Mouse (Mus musculus) MEL (cell line): ENCODE data around the gene Samd14. TPM values are rescaled to one million over a fixed set of nuclear protein-coding genes. Genes with fewer than 3 reads are reported as not detected.

ENCODE experiments used
- DNase-seq: peaks from one replicate; pipeline ENCODE4 v3.0.0; 2011; ENCODE audit warnings: low read depth, low spot score
- H3K27ac ChIP-seq: 2 replicates; pipeline ENCODE4 v1.5.1; 2012; ENCODE audit warnings: low read depth, mild to moderate bottlenecking, control low read depth, low read length, moderate library complexity; ENCODE audit not compliant: control insufficient read depth
- H3K27me3 ChIP-seq, 2 experiments: fragments of 150-350 bp in 1 of 2; sonication (generic) in 1 of 2; 2 replicates each; pipeline ENCODE4 v1.6.1; 2012; ENCODE audit warnings: low read length in 2 of 2, mild to moderate bottlenecking in 2 of 2, improper control_type of control experiment in 1 of 2, moderate library complexity in 1 of 2; ENCODE audit not compliant: insufficient read depth in 2 of 2, control insufficient read depth in 1 of 2
- H3K36me3 ChIP-seq, 2 experiments: 2 replicates each; pipeline ENCODE4 v1.6.1; 2012 to 2014; ENCODE audit warnings: low read length in 2 of 2, improper control_type of control experiment in 1 of 2, inconsistent platforms in 1 of 2, mild to moderate bottlenecking in 1 of 2; ENCODE audit not compliant: insufficient read depth in 2 of 2, control insufficient read depth in 1 of 2
- H3K4me1 ChIP-seq, 2 experiments: fragments of 150-350 bp in 1 of 2; sonication (generic) in 1 of 2; 2 replicates each; pipeline ENCODE4 v1.6.1; 2012; ENCODE audit warnings: low read length in 2 of 2, improper control_type of control experiment in 1 of 2, mild to moderate bottlenecking in 1 of 2; ENCODE audit not compliant: insufficient read depth in 2 of 2, control insufficient read depth in 1 of 2
- H3K4me3 ChIP-seq, 2 experiments: fragments of 150-350 bp in 1 of 2; sonication (generic) in 1 of 2; 2 replicates each; pipeline ENCODE4 v1.5.1; 2012; ENCODE audit warnings: low read depth in 2 of 2, low read length in 2 of 2, mild to moderate bottlenecking in 2 of 2, moderate library complexity in 2 of 2, control low read depth in 1 of 2, improper control_type of control experiment in 1 of 2; ENCODE audit not compliant: control insufficient read depth in 1 of 2, insufficient read depth in 1 of 2
- H3K79me2 ChIP-seq: 2 replicates; pipeline ENCODE4 v1.6.1; 2012; ENCODE audit warnings: mild to moderate bottlenecking, low read length, moderate library complexity; ENCODE audit not compliant: control insufficient read depth, poor library complexity, insufficient read depth
- H3K9ac ChIP-seq: 2 replicates; pipeline ENCODE4 v1.6.1; 2012; ENCODE audit warnings: low read depth, mild to moderate bottlenecking, control low read depth, low read length, moderate library complexity; ENCODE audit not compliant: control insufficient read depth, poor library complexity, severe bottlenecking
- H3K9me3 ChIP-seq: fragments of 150-350 bp; sonication (generic); replicated peaks from 2 replicates; pipeline ENCODE4 v1.6.1; 2012; ENCODE audit warnings: mild to moderate bottlenecking, low read length, improper control_type of control experiment, moderate library complexity; ENCODE audit not compliant: insufficient read depth
- BHLHE40 ChIP-seq: IDR thresholded peaks from 2 replicates; pipeline ENCODE4 v1.6.1; 2012; ENCODE audit warnings: low read depth, mild to moderate bottlenecking, inconsistent platforms, low read length, improper control_type of control experiment, borderline replicate concordance
- CHD1 ChIP-seq: IDR thresholded peaks from 2 replicates; pipeline ENCODE4 v1.6.1; 2012; ENCODE audit warnings: low read depth, mild to moderate bottlenecking, inconsistent platforms, low read length, improper control_type of control experiment
- CHD2 ChIP-seq: IDR thresholded peaks from 2 replicates; pipeline ENCODE4 v1.6.1; 2011; ENCODE audit warnings: low read length, improper control_type of control experiment
- CTCF ChIP-seq, 3 experiments: IDR thresholded peaks in 2 of 3; conservative IDR thresholded peaks in 1 of 3; 2 replicates each; pipeline ENCODE4 v1.5.1; 2011 to 2012; ENCODE audit warnings: low read length in 3 of 3, low read depth in 2 of 3, mild to moderate bottlenecking in 2 of 3, improper control_type of control experiment in 1 of 3, inconsistent platforms in 1 of 3, mixed read lengths in 1 of 3, moderate library complexity in 1 of 3; ENCODE audit not compliant: control insufficient read depth in 1 of 3, insufficient read depth in 1 of 3, poor library complexity in 1 of 3, severe bottlenecking in 1 of 3
- E2F4 ChIP-seq: IDR thresholded peaks from 2 replicates; pipeline ENCODE4 v1.6.1; 2011; ENCODE audit warnings: low read depth, low read length, improper control_type of control experiment, borderline replicate concordance
- ELF1 ChIP-seq: IDR thresholded peaks from 2 replicates; pipeline ENCODE4 v1.6.1; 2014; ENCODE audit warnings: low read depth, mild to moderate bottlenecking, inconsistent platforms, low read length, improper control_type of control experiment, moderate library complexity
- EP300 ChIP-seq, 2 experiments: IDR thresholded peaks; 2 replicates each; pipeline ENCODE4 v1.6.1; 2011; ENCODE audit warnings: improper control_type of control experiment in 2 of 2, low read length in 2 of 2, low read depth in 1 of 2, mild to moderate bottlenecking in 1 of 2
- ETS1 ChIP-seq: IDR thresholded peaks from 2 replicates; pipeline ENCODE4 v1.6.1; 2012; ENCODE audit warnings: low read depth, mild to moderate bottlenecking, inconsistent platforms, low read length, improper control_type of control experiment, moderate library complexity
- GABPA ChIP-seq: IDR thresholded peaks from 2 replicates; pipeline ENCODE4 v1.6.1; 2012; ENCODE audit warnings: low read depth, mild to moderate bottlenecking, inconsistent platforms, low read length, improper control_type of control experiment, moderate library complexity
- GATA1 ChIP-seq: IDR thresholded peaks from 2 replicates; pipeline ENCODE4 v1.6.1; 2011; ENCODE audit warnings: low read depth, low read length, improper control_type of control experiment
- HCFC1 ChIP-seq: IDR thresholded peaks from 2 replicates; pipeline ENCODE4 v1.6.1; 2012; ENCODE audit warnings: low read depth, mild to moderate bottlenecking, inconsistent platforms, low read length, improper control_type of control experiment, moderate library complexity
- JUND ChIP-seq: IDR thresholded peaks from 2 replicates; pipeline ENCODE4 v1.6.1; 2011; ENCODE audit warnings: low read depth, mild to moderate bottlenecking, improper control_type of control experiment, low read length
- MAFK ChIP-seq: IDR thresholded peaks from 2 replicates; pipeline ENCODE4 v1.6.1; 2011; ENCODE audit warnings: low read depth, mild to moderate bottlenecking, low read length, improper control_type of control experiment, borderline replicate concordance
- MAZ ChIP-seq: IDR thresholded peaks from 2 replicates; pipeline ENCODE4 v1.6.1; 2012; ENCODE audit warnings: low read depth, mild to moderate bottlenecking, inconsistent platforms, low read length, improper control_type of control experiment
- MEF2A ChIP-seq: IDR thresholded peaks from 2 replicates; pipeline ENCODE4 v1.6.1; 2014; ENCODE audit warnings: low read depth, mild to moderate bottlenecking, inconsistent platforms, low read length, improper control_type of control experiment; ENCODE audit not compliant: poor library complexity, insufficient replicate concordance, severe bottlenecking; ENCODE audit errors: extremely low read depth
- MXI1 ChIP-seq: IDR thresholded peaks from 2 replicates; pipeline ENCODE4 v1.6.1; 2011; ENCODE audit warnings: mild to moderate bottlenecking, low read depth, low read length, improper control_type of control experiment
- MYB ChIP-seq: IDR thresholded peaks from 2 replicates; pipeline ENCODE4 v1.6.1; 2011; ENCODE audit warnings: mild to moderate bottlenecking, low read depth, low read length, improper control_type of control experiment
- MYC ChIP-seq: IDR thresholded peaks from 2 replicates; pipeline ENCODE4 v1.6.1; 2011; ENCODE audit warnings: low read depth, mild to moderate bottlenecking, low read length, improper control_type of control experiment, moderate library complexity
- NELFE ChIP-seq: IDR thresholded peaks from 2 replicates; pipeline ENCODE4 v1.6.1; 2011; ENCODE audit warnings: low read depth, low read length, improper control_type of control experiment
- NRF1 ChIP-seq: IDR thresholded peaks from 2 replicates; pipeline ENCODE4 v1.6.1; 2014; ENCODE audit warnings: low read depth, mild to moderate bottlenecking, inconsistent platforms, low read length, improper control_type of control experiment, moderate library complexity; ENCODE audit not compliant: poor library complexity, insufficient read depth, severe bottlenecking
- POLR2A ChIP-seq, 2 experiments: IDR thresholded peaks; 2 replicates each; pipeline ENCODE4 v1.6.1; 2011 to 2012; ENCODE audit warnings: low read length in 2 of 2, mild to moderate bottlenecking in 2 of 2, control low read depth in 1 of 2, improper control_type of control experiment in 1 of 2, low read depth in 1 of 2, moderate library complexity in 1 of 2; ENCODE audit not compliant: control insufficient read depth in 1 of 2, insufficient read depth in 1 of 2, poor library complexity in 1 of 2
- POLR2AphosphoS5 ChIP-seq: IDR thresholded peaks from 2 replicates; pipeline ENCODE4 v1.6.1; 2012; ENCODE audit warnings: low read depth, borderline replicate concordance, mild to moderate bottlenecking, inconsistent platforms, low read length, moderate library complexity, mixed read lengths
- SIN3A ChIP-seq: IDR thresholded peaks from 2 replicates; pipeline ENCODE4 v1.6.1; 2012; ENCODE audit warnings: low read length, improper control_type of control experiment, inconsistent platforms
- SMC3 ChIP-seq: IDR thresholded peaks from 2 replicates; pipeline ENCODE4 v1.6.1; 2011; ENCODE audit warnings: low read depth, low read length, improper control_type of control experiment
- TAL1 ChIP-seq: IDR thresholded peaks from 2 replicates; pipeline ENCODE4 v1.6.1; 2012; ENCODE audit warnings: mild to moderate bottlenecking, inconsistent platforms, low read length, moderate library complexity, mixed read lengths
- TBP ChIP-seq: IDR thresholded peaks from 2 replicates; pipeline ENCODE4 v1.8.0; 2011; ENCODE audit warnings: low read depth, low read length, improper control_type of control experiment
- TCF12 ChIP-seq: IDR thresholded peaks from 2 replicates; pipeline ENCODE4 v1.6.1; 2014; ENCODE audit warnings: low read depth, mild to moderate bottlenecking, inconsistent platforms, low read length, improper control_type of control experiment, moderate library complexity
- UBTF ChIP-seq: IDR thresholded peaks from 2 replicates; pipeline ENCODE4 v1.6.1; 2012; ENCODE audit warnings: low read depth, mild to moderate bottlenecking, inconsistent platforms, low read length, improper control_type of control experiment, moderate library complexity, borderline replicate concordance; ENCODE audit not compliant: insufficient read depth
- USF1 ChIP-seq: IDR thresholded peaks from 2 replicates; pipeline ENCODE4 v1.6.1; 2014; ENCODE audit warnings: low read depth, mild to moderate bottlenecking, inconsistent platforms, low read length, improper control_type of control experiment, moderate library complexity
- USF2 ChIP-seq, 2 experiments: IDR thresholded peaks; 2 replicates each; pipeline ENCODE4 v1.6.1; 2011 to 2012; ENCODE audit warnings: improper control_type of control experiment in 2 of 2, low read length in 2 of 2, borderline replicate concordance in 1 of 2, inconsistent platforms in 1 of 2, low read depth in 1 of 2, mild to moderate bottlenecking in 1 of 2; ENCODE audit not compliant: insufficient read depth in 1 of 2
- ZC3H11A ChIP-seq: IDR thresholded peaks from 2 replicates; pipeline ENCODE4 v1.6.1; 2012; ENCODE audit warnings: low read depth, mild to moderate bottlenecking, inconsistent platforms, low read length, improper control_type of control experiment
- polyA plus RNA-seq, 2 experiments: library from polyadenylated mRNA; stranded (reverse) in 1 of 2; unstranded in 1 of 2; fragments of >175 nt in 1 of 2; fragments of >200 nt in 1 of 2; gene quantifications; 2 replicates each; pipeline versions ENCODE4 v1.2.1 to v1.2.4; 2012; ENCODE audit warnings: low replicate concordance in 2 of 2, low read depth in 1 of 2; ENCODE audit not compliant: insufficient read length in 2 of 2, insufficient read depth in 1 of 2, missing spikeins in 1 of 2
- total RNA-seq: library from RNA; depleted of rRNA; stranded (reverse); fragments of 300-350 nt; gene quantifications from 2 replicates; pipeline ENCODE4 v1.2.3, GENCODE M21; 2012

Samd14 gene
- total and polyA plus RNA-seq, 3 experiments: 57.6 to 1,219 (median 101) TPM

GRCm38 (mm10) chr11:95041139-95041609, 31.5 kb downstream of the Samd14 start, which contains the start of gene Pdk2 (continued):
- TF ChIP-seq ELF1 (no peak), MAZ (peak; percentile 97), E2F4 (no peak), NELFE (no peak), TCF12 (no peak), MYB (no peak), BHLHE40 (peak; percentile 71; the same call in 1 of the 2 replicates), USF2 (IDR thresholded peaks at IDR 0.05; ENCODE audit: borderline replicate concordance in 1 of 2, insufficient read depth in 1 of 2, low read depth in 1 of 2, low read length in 2 of 2) (peak; percentile 36 to 79; a peak in 3 of 4 replicates), ETS1 (0 out of 2 replicates have a peak, but pooled peaks have one; percentile 6), MAFK (no peak), POLR2AphosphoS5 (no peak), GABPA (no peak), POLR2A (IDR thresholded peaks at IDR 0.05; ENCODE audit: control insufficient read depth in 1 of 2, insufficient read depth in 1 of 2, low read depth in 1 of 2, low read length in 2 of 2, poor library complexity in 1 of 2) (peak; percentile 50 to 52; a peak in 2 of 4 replicates), HCFC1 (peak; percentile 81)

GRCm38 (mm10) chr11:95042096-95042495, 32.4 kb downstream of the Samd14 start:
- H3K79me2 ChIP-seq: no peaks in the 10 kb centered on the region
- 0 out of 4 replicates have a peak, but pooled peaks cover 0 to 3% of the 10 kb centered on the region in 2 experiments for H3K27me3 ChIP-seq
- peak; percentile 91 for DNase-seq
- H3K9ac ChIP-seq: peak overlapping the region; percentile 33
- peak overlapping the region; percentile 49 to 74 for H3K4me3 ChIP-seq
- H3K9me3 ChIP-seq: no peaks in the 10 kb centered on the region
- H3K36me3 ChIP-seq: no peaks in the 10 kb centered on the region; a peak in 1 of 4 replicates
- H3K27ac ChIP-seq: no peak overlapping the region
- H3K4me1 ChIP-seq: peaks cover 0 to 7% of the 10 kb centered on the region in 2 experiments; a peak in 2 of 4 replicates
- no peak for TF ChIP-seq GABPA
- peak; percentile 81 for TF ChIP-seq SMC3
- no peak for TF ChIP-seq MYC
- 0 out of 2 replicates have a peak, but pooled peaks have one; percentile 29 for TF ChIP-seq NRF1
- TF ChIP-seq USF2 (IDR thresholded peaks at IDR 0.05; ENCODE audit: borderline replicate concordance in 1 of 2, insufficient read depth in 1 of 2, low read depth in 1 of 2, low read length in 2 of 2): no peak
- no peak for TF ChIP-seq ETS1
- no peak; the same call in 1 of the 2 replicates for TF ChIP-seq MAZ
- TF ChIP-seq SIN3A: peak; percentile 75; the same call in 1 of the 2 replicates
- TF ChIP-seq GATA1: no peak
- peak; percentile 66 to 93 (median 80) for TF ChIP-seq CTCF (IDR thresholded peaks at IDR 0.05 in 2 of 3, conservative IDR thresholded peaks at IDR 0.05 in 1 of 3; ENCODE audit: control insufficient read depth in 1 of 3, insufficient read depth in 1 of 3, low read depth in 2 of 3, low read length in 3 of 3, poor library complexity in 1 of 3, severe bottlenecking in 1 of 3)
- peak; percentile 63; the same call in 1 of the 2 replicates for TF ChIP-seq ELF1
- TF ChIP-seq MAFK: no peak
- no peak; the same call in 1 of the 2 replicates for TF ChIP-seq NELFE
- TF ChIP-seq CHD2: no peak
- no peak for TF ChIP-seq EP300 (IDR thresholded peaks at IDR 0.05; ENCODE audit: low read depth in 1 of 2, low read length in 2 of 2)
- no peak; the same call in none of the 2 replicates for TF ChIP-seq MXI1
- TF ChIP-seq TCF12: no peak
- 0 out of 2 replicates have a peak, but pooled peaks have one; percentile 53 for TF ChIP-seq HCFC1
- TF ChIP-seq POLR2A (IDR thresholded peaks at IDR 0.05; ENCODE audit: control insufficient read depth in 1 of 2, insufficient read depth in 1 of 2, low read depth in 1 of 2, low read length in 2 of 2, poor library complexity in 1 of 2): no peak
- TF ChIP-seq ZC3H11A: peak; percentile 67
- TF ChIP-seq UBTF: no peak
- no peak for TF ChIP-seq TAL1
- peak; percentile 43; the same call in 1 of the 2 replicates for TF ChIP-seq USF1
- TF ChIP-seq TBP: 0 out of 2 replicates have a peak, but pooled peaks have one; percentile 24
- no peak for TF ChIP-seq MEF2A
- TF ChIP-seq JUND: no peak
- no peak for TF ChIP-seq CHD1
